Mouse (Mus musculus) midbrain, embryonic 16.5 days (tissue): ENCODE data around the gene Dtx4. TPM values are rescaled to one million over a fixed set of nuclear protein-coding genes. Genes with fewer than 3 reads are reported as not detected.

ENCODE experiments used
- ATAC-seq: fragments of 200-750 bp; cut with Nextera tagmentation; 2 replicates; pipeline ENCODE4 v1.8.0; 2017; ENCODE audit warnings: moderate TSS enrichment
- H3K27ac ChIP-seq: fragments of 300-500 bp; sonication (generic); 2 replicates; pipeline ENCODE4 v1.5.1; 2014; ENCODE audit warnings: mild to moderate bottlenecking, low read length, mixed read lengths
- H3K27me3 ChIP-seq: fragments of 300-500 bp; sonication (generic); 2 replicates; pipeline ENCODE4 v1.6.1; 2014; ENCODE audit warnings: low read depth, low read length, mixed read lengths; ENCODE audit not compliant: control insufficient read depth, insufficient read depth
- H3K36me3 ChIP-seq: fragments of 300-500 bp; sonication (generic); 2 replicates; pipeline ENCODE4 v1.6.1; 2014; ENCODE audit warnings: mild to moderate bottlenecking, low read length, moderate library complexity, mixed read lengths; ENCODE audit not compliant: control insufficient read depth, insufficient read depth
- H3K4me1 ChIP-seq: fragments of 300-500 bp; sonication (generic); 2 replicates; pipeline ENCODE4 v1.6.1; 2014; ENCODE audit warnings: mild to moderate bottlenecking, low read length, mixed read lengths; ENCODE audit not compliant: control insufficient read depth, insufficient read depth
- H3K4me2 ChIP-seq: fragments of 300-500 bp; sonication (generic); 2 replicates; pipeline ENCODE4 v1.6.1; 2014; ENCODE audit warnings: mild to moderate bottlenecking, low read length, mixed read lengths
- H3K4me3 ChIP-seq: fragments of 300-500 bp; sonication (generic); 2 replicates; pipeline ENCODE4 v1.5.1; 2014; ENCODE audit warnings: low read depth, mild to moderate bottlenecking, low read length, moderate library complexity, mixed read lengths
- H3K9ac ChIP-seq: fragments of 300-500 bp; sonication (generic); 2 replicates; pipeline ENCODE4 v1.6.1; 2014; ENCODE audit warnings: low read depth, low read length, mixed read lengths
- H3K9me3 ChIP-seq: fragments of 300-500 bp; sonication (generic); replicated peaks from 2 replicates; pipeline ENCODE4 v1.6.1; 2014; ENCODE audit warnings: mild to moderate bottlenecking, low read length, mixed read lengths; ENCODE audit not compliant: control insufficient read depth, poor library complexity, severe bottlenecking
- WGBS: fragments of 180-500 bp; shearing (Covaris S2); extraction: QIAGEN DNeasy Blood & Tissue Kit; methylation state at CpG from one replicate; pipeline ENCODE4 v1.1.7; 2014; 5-methylcytosine and 5-hydroxymethylcytosine counted together
- polyA plus RNA-seq: library from polyadenylated mRNA; unstranded; fragments of >200 nt; fragmentation: Nextera tagmentation; extraction: Ambion mirVana; gene quantifications from 2 replicates; pipeline ENCODE4 v1.2.1, GENCODE M21; 2015

Dtx4 gene
- polyA plus RNA-seq, 1 experiment from 2014 or later = 39.3 TPM

DNA sequence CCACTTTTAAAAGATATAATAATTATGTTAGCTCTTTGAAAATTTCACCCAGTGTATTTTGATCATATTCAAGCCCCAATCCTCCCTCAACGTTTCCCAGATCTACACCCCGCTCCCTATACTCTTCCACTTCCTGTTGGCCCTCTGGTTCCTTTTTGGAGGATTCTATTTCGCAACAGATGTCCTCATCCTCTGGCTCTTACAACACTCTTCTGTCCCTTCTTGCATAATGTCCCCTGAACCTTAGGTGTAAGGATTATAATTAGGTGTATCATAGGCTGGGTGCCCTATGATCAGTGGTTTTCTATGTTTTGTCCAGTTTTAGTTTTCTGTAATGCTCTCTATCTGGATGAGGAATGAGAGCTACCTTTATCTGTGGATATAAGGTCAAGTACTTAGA is 56.2 kb downstream of the Dtx4 start:
- H3K4me3 ChIP-seq = no peak overlapping the region
- ATAC-seq = no peak
- no peak overlapping the region for H3K9ac ChIP-seq
- WGBS = 92% methylated on average over 3 of the region's 3 CpGs
- H3K27ac ChIP-seq = no peak overlapping the region
- no peaks in the 10 kb centered on the region for H3K9me3 ChIP-seq
- H3K4me1 ChIP-seq = no peaks in the 10 kb centered on the region
- H3K36me3 ChIP-seq = no peaks in the 10 kb centered on the region
- no peaks in the 10 kb centered on the region for H3K27me3 ChIP-seq
- H3K4me2 ChIP-seq = no peak overlapping the region

- ATAC-seq = no peak
- H3K4me2 ChIP-seq = no peak overlapping the region
- H3K9ac ChIP-seq = no peak overlapping the region
- H3K36me3 ChIP-seq = no peaks in the 10 kb centered on the region
- H3K9me3 ChIP-seq = no peaks in the 10 kb centered on the region
- H3K27ac ChIP-seq = no peak overlapping the region
- 81% methylated on average over 4 of the region's 4 CpGs for WGBS
- no peaks in the 10 kb centered on the region for H3K27me3 ChIP-seq
- no peak overlapping the region for H3K4me3 ChIP-seq
- no peaks in the 10 kb centered on the region for H3K4me1 ChIP-seq
Observed at GRCm38 (mm10) chr19:12442560-12442959, 58.7 kb downstream of the Dtx4 start.

DNA sequence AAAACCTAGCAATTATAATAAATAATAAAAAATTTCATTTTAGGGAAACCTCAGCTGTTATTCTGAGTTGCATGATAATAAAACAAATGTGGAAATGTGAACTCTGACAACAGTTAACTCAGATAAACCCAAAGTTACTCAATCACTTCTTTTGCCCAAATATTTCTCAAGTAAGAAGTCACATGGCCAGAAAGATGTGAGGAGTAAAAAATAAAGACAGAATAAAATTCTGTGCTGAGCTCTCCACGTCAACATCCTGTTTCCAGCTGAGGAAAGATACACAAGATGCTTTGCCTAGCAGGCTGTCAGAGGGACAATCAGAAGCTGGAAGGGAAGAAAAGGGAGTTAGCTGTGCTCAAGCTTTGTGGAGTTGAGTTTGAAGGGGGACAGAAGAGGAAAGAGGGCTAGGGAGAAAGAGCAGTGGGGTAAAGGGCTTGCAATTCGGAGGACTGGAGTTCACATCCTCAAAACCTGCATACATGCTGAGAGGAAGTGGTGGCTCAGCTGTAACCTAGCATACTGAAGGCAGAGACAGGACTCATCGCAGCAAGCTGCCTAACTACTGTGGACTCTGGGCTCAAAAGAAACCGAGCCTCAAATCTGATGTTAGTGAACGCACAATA is 61.0 kb downstream of the Dtx4 start:
- Histone ChIP-seq H3K9me3 (no peaks in the 10 kb centered on the region), H3K4me3 (no peak overlapping the region), H3K4me1 (no peaks in the 10 kb centered on the region), H3K9ac (no peak overlapping the region), H3K27me3 (no peaks in the 10 kb centered on the region), H3K4me2 (no peak overlapping the region), H3K36me3 (no peaks in the 10 kb centered on the region), H3K27ac (no peak overlapping the region)
- WGBS = 63% methylated on average over 5 of the region's 5 CpGs
- ATAC-seq = no peak

DNA sequence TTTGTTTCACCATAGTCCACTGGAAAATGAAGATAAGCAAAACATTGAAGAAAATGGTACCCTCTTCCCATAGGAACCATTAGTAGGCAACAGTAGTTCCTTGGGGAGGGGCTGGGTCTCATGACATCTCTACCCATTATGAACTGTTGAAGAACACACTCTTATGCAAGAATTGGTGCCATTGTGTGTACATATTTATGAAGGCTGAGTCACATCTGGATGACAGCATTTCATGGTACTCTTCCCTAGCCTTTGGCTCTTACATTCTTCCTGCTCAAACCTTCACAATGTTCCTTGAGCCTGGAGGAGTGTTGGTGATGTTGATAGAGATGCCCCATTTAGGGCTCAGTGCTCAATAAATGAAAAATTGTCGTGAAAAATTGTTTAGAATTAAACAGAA is 61.7 kb downstream of the Dtx4 start:
- Histone ChIP-seq H3K9ac (no peak overlapping the region), H3K4me2 (no peak overlapping the region), H3K4me1 (no peaks in the 10 kb centered on the region), H3K9me3 (no peaks in the 10 kb centered on the region), H3K4me3 (no peak overlapping the region), H3K27ac (no peak overlapping the region), H3K27me3 (no peaks in the 10 kb centered on the region), H3K36me3 (no peaks in the 10 kb centered on the region)
- ATAC-seq = no peak
- WGBS = 67% methylated on average over 1 of the region's 1 CpGs

GRCm38 (mm10) chr19:12435750-12436524 is 65.3 kb downstream of the Dtx4 start:
- Histone ChIP-seq H3K4me3 (no peak overlapping the region), H3K27ac (no peak overlapping the region), H3K9ac (no peak overlapping the region), H3K9me3 (no peaks in the 10 kb centered on the region), H3K4me2 (no peak overlapping the region), H3K36me3 (no peaks in the 10 kb centered on the region), H3K4me1 (no peaks in the 10 kb centered on the region), H3K27me3 (no peaks in the 10 kb centered on the region)
- 80% methylated on average over 4 of the region's 4 CpGs for WGBS
- ATAC-seq = no peak

DNA sequence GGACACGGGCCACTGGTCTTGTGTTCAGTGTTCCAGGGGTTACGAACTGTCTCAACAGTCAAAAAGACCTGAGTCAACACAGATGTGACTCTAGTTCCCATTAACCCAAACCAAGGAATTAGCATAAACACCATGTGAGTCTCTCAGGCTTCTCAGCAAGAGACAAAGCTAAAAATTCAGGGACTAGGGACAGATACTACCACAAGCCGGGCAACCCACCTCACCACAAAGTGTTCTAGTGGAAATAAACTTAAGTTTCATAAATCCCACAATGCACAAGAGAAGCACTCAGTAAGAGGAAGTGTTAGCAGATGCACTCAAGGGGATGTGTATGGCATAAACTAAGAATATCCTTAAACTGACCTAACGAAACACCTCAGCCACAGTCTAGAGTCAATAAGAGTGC is 66.2 kb downstream of the Dtx4 start:
- H3K9ac ChIP-seq = no peak overlapping the region
- H3K27me3 ChIP-seq = no peaks in the 10 kb centered on the region
- H3K27ac ChIP-seq = no peak overlapping the region
- no peaks in the 10 kb centered on the region for H3K36me3 ChIP-seq
- no peak for ATAC-seq
- no peaks in the 10 kb centered on the region for H3K9me3 ChIP-seq
- H3K4me1 ChIP-seq = no peaks in the 10 kb centered on the region
- H3K4me2 ChIP-seq = no peak overlapping the region
- WGBS = 83% methylated on average over 4 of the region's 4 CpGs
- no peak overlapping the region for H3K4me3 ChIP-seq

DNA sequence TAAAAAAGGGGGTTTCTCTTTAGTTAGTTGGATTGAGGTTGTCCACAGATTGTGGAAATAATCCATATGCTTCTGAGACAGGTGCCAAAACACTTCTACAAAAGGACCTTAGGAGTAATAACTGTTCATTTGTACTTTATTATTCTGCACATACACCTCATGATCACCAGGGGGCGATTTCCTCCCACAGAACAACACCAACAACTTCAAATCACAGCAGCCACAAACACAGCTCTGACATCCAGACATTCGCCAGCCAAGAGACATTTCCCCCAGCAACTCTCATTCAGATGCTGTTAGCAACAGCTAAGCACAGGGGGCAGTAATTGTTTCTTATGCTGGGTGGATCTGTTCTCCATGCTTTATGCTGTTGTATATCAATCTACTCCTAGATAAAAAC is 68.2 kb downstream of the Dtx4 start:
- Histone ChIP-seq H3K36me3 (no peaks in the 10 kb centered on the region), H3K4me1 (no peaks in the 10 kb centered on the region), H3K9me3 (no peaks in the 10 kb centered on the region), H3K4me2 (no peak overlapping the region), H3K9ac (no peak overlapping the region), H3K27ac (no peak overlapping the region), H3K4me3 (no peak overlapping the region), H3K27me3 (no peaks in the 10 kb centered on the region)
- peak; percentile 60 for ATAC-seq
- whole genome bisulfite sequencing = 1% methylated on average over 2 of the region's 2 CpGs

DNA sequence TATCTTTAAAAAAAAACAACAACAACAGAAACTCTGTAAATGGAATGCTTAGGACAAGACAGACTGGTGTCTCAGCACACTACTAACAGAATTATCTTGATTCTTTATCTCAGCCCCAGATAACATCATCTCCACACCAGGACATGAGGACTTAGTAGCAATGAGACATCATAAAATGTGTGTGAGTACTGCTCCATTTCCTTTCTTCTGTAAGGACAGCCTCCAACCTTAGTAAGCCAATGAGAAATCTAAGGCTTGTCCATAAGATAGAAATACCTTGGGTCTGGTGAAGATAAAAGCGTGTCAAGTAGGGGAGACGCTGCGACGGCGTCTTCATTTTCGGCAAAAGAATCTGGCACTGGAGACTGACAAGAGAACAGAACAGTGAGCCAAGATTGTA is 73.6 kb downstream of the Dtx4 start, which contains the start of gene Pfpl:
Gene Pfpl, plus strand, starts transcription at position 301 of the 400 bp plus-strand sequence.
- Histone ChIP-seq H3K9me3 (no peaks in the 10 kb centered on the region), H3K4me2 (no peak within 1 kb of the TSS), H3K9ac (no peak within 1 kb of the TSS), H3K4me1 (no peaks in the 10 kb centered on the region), H3K27ac (no peak within 1 kb of the TSS), H3K27me3 (no peaks in the 10 kb centered on the region), H3K4me3 (no peak within 1 kb of the TSS), H3K36me3 (no peaks in the 10 kb centered on the region)
- ATAC-seq = no peak
- 95% methylated on average over 6 of the region's 6 CpGs for WGBS

GRCm38 (mm10) chr19:12427101-12427500 is 74.2 kb downstream of the Dtx4 start:
- 97% methylated on average over 5 of the region's 5 CpGs for WGBS
- Histone ChIP-seq H3K27me3 (no peaks in the 10 kb centered on the region), H3K4me2 (no peak overlapping the region), H3K4me1 (no peaks in the 10 kb centered on the region), H3K27ac (no peak overlapping the region), H3K36me3 (no peaks in the 10 kb centered on the region), H3K9me3 (no peaks in the 10 kb centered on the region), H3K4me3 (no peak overlapping the region), H3K9ac (no peak overlapping the region)
- no peak for ATAC-seq
